Mouse (Mus musculus): ENCODE measurements around the gene Tnni3. TPM values are rescaled to one million over a fixed set of nuclear protein-coding genes. Genes with fewer than 3 reads are reported as not detected.

Tnni3 gene
- total RNA-seq, 2 experiments from 2014 or later = 0.41 TPM; not detected in 1

DNA sequence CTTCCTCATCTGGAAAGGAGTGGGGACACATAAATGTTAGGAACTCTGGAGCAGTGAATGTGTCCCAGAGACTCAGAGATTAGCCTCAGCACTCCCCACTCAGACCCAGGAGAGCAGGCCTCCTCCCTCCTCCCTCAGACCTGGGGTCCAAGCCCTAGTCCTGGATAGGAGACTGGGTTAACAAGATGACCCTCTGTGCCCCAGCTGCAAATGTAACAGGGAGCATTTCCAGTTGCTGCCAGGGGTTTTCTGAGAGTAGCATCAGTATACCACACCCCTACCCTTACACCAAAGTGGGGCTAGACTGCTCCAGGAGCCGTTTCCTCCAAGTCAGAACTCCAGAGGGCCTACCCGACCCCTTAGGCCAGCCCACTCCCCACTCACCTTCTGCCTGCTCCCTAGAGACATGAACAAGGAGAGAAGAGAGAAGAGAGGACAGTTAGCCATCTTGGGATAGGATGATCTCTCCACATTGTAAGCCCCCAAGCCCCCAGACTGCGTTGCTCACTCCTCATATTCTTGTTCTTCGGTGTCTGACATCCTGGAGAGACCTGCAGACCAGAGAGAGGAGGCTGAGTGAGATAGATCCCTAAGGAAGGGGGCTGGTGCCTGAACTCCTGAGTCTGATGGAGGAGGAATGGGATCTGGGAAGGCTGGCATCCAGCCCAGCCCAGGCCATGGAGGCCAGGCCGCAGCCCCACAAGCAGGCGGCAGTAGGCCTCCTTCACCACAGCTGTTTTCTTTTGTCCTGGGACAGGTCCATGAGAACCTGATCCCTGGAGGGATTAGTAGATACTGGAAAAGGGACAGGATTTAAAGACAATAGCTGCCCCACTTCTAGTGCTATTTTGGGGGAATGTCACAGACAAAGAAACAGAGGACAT lies 10.0 kb downstream of the Tnni3 start:
- intact Hi-C loops (cut with DNase I) = no loop called here
- no peak for DNase-seq
- Histone ChIP-seq H3K4me3 (peak overlapping the region; percentile 17), H3K27ac (peak overlapping the region; percentile 41; the same call in 1 of the 2 replicates)
- no peak for TF ChIP-seq CTCF (IDR thresholded peaks at IDR 0.05)

DNA sequence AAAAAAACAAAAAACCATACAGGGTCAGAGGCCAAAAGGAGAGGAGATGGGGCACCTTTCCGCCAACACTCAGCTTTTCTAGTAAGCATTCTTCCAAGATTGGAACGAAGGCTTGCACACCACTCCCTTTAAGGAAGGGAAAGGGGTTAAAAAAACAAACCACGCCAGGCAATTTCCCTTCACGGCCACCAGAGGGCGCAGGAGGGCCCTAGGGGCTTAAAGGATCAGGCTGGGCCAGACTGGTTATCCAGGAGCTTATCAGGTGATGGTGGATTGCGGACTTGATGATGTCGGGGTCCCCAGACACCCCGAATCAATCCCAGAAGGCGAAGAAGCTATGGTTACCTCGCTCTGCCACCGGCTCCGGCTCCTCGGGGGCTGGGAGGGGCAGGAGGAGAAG lies 10.8 kb downstream of the Tnni3 start:
- peak; percentile 93; the same call in 1 of the 2 replicates for TF ChIP-seq CTCF (IDR thresholded peaks at IDR 0.05)
- peak overlapping the region; percentile 41; the same call in 1 of the 2 replicates for H3K27ac ChIP-seq
- peak overlapping the region; percentile 17 for H3K4me3 ChIP-seq
- peak; percentile 61 for DNase-seq
- intact Hi-C loops (cut with DNase I) = no loop called here

DNA sequence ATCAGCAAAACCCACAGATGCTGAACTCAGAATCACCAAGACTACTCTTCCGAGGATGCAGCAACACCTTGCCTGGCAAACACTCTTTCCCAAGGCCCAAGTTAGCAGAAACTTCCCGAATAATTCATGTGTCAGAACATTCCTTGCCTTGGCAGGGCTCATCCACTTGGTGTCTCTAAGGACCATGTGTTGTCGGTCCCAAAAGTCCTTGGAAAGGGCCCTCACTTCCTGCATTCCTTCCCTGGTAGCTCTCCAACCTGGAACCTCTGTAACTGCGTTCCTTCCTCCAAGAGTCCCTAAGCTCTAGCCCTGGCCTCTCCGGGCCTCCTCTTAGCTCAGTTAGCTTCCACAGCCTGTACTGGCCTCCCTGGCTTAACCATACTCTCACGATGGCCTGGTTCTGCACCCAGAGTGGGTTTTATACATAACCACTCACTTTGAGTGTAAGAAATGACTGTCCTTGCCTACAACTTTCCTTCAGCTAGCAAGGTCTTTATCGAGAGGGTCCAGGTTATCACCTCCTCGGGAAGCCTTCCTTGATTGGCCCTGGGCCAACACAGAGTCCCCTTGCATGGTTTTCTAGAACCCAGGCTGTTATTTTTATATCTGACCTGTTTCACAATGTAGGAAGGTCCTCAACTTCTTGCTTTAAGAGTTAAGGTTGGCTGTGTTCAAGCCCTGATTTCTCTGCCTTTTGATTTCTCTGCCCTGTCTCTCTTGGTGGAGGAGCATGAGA lies 12.4 kb downstream of the Tnni3 start:
- H3K4me3 ChIP-seq = no peak overlapping the region
- no peak for TF ChIP-seq CTCF (IDR thresholded peaks at IDR 0.05)
- peak overlapping the region; percentile 50 for H3K27ac ChIP-seq
- DNase-seq = no peak
- intact Hi-C loops (cut with DNase I) = no loop called here

DNA sequence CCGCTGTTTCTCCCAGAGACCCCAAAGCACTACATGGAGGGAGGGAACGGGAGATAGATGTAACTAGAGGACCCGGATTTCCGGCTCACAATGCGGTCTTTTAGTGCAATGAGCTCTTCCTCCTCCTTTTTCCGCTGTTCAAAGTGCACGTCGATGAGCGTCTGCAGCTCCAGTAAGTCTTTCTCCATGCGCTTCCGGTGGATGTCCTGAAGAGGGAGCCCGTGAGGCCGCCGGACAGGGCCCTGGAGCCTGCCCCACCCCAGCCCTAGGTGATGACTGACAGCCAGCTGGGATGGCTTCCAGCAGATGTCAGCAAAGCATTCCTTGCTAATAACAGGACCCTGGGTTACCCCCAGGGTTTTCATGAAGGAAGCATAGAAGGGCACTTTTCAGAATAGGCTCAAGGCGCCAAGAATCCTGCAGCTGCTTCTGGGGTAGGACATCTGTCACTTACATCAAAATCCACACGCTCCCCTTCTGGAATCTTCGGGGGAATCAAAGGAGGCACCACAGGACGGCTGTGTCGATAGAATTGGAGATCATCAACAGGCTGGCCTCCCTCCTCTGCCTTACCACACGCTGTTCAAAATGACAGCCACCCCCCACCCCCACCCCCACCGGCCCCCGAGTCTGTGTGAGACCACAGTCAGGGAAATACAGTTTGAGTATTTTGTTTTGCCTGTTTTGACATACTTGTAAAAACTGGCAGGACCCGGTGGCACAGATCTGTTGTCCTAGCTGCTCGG lies 14.0 kb downstream of the Tnni3 start:
- intact Hi-C loops (cut with DNase I) = loop anchor here (10.0 kb wide), 1 partner anchor 1775 kb away; the partner anchor contains the start of gene Zfp667
- Histone ChIP-seq H3K27ac (peak overlapping the region; percentile 31; the same call in 1 of the 2 replicates), H3K4me3 (0 out of 2 replicates have a peak overlapping the region, but pooled peaks have one; percentile 23)
- DNase-seq = peak; percentile 81
- peak; percentile 93 for TF ChIP-seq CTCF (IDR thresholded peaks at IDR 0.05)

DNA sequence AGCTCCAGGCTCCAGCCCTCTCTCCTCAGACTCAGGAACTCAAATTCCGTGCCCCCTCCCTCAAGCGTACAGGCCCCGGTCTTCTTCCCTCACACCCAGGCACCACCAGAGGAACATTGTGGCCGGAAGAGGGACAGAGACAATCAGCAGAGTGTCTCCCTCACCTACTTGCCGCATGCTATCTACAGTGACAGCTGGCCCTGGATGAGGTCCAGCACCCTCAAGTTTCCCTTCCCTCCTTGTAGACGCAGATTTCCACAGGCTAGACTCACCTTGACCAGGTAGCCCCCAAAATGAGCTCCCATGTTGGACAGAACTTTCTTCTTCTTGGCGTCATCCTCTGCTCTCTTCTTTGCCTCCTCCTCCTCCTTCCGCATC lies 15.3 kb downstream of the Tnni3 start:
- DNase-seq = no peak
- TF ChIP-seq CTCF (IDR thresholded peaks at IDR 0.05) = no peak
- Histone ChIP-seq H3K4me3 (no peak overlapping the region), H3K27ac (no peak overlapping the region)
- intact Hi-C loops (cut with DNase I) = loop anchor here (10.0 kb wide), 1 partner anchor 1776 kb away; the partner anchor contains the start of gene Zfp667

DNA sequence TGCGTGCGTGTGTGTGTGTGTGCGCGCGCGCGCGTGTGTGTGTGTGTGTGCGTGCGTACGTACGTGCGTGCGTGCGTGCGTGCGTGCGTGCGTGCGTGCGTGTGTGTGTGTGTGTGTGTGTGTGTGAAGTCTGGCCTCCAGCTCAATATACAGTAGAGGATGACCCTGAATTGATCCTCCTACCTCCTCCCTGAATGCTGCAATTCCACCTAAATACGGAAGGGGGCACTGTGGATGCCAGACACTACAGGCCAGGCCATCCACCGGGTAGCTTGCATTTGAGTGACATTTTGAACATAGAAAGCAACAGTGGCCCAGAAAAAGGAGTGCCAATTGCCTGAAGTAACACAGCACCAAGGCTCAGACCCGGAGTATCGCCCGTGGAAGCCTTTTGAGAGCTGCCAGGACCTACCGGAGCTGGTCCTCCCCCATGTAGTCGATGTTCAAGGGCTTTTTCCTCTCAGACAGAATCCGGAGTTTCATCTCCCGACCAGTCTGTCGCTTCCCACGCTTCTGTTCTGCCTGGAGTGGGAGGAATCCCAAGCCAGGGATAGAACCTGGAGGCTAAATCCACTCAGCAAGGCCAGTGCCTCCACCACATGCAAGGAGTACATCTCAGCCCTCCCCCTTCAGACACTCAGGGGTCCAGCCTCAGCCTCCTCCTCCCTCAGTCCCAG lies 15.8 kb downstream of the Tnni3 start:
- no peak overlapping the region for H3K4me3 ChIP-seq
- TF ChIP-seq CTCF (IDR thresholded peaks at IDR 0.05) = peak; percentile 46
- no peak for DNase-seq
- intact Hi-C loops (cut with DNase I) = loop anchor here (10.0 kb wide), 1 partner anchor 1777 kb away; the partner anchor contains the start of gene Zfp667
- H3K27ac ChIP-seq = no peak overlapping the region

DNA sequence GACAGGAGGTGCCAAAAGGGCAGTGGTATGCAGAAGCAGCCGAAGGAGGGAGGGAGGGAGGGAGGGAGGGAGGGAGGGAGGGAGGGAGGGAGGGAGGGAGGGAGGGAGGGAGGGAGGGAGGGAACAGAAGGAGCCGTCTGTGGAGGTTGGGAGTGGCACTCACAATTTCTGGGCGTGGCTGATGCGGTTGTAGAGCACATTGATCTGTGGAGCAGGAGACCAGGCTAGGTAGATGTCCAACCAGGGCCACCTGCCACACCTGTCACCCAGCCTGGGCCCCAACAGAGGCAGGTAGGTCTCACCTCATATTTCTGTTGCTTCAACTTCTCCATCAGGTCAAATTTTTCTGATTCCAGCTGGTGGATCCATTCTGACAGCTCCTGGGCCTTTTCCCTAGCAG lies 16.8 kb downstream of the Tnni3 start:
- Histone ChIP-seq H3K27ac (no peak overlapping the region), H3K4me3 (no peak overlapping the region)
- intact Hi-C loops (cut with DNase I) = loop anchor here (10.0 kb wide), 1 partner anchor 1778 kb away; the partner anchor contains the start of gene Zfp667
- no peak for DNase-seq
- TF ChIP-seq CTCF (IDR thresholded peaks at IDR 0.05) = no peak

DNA sequence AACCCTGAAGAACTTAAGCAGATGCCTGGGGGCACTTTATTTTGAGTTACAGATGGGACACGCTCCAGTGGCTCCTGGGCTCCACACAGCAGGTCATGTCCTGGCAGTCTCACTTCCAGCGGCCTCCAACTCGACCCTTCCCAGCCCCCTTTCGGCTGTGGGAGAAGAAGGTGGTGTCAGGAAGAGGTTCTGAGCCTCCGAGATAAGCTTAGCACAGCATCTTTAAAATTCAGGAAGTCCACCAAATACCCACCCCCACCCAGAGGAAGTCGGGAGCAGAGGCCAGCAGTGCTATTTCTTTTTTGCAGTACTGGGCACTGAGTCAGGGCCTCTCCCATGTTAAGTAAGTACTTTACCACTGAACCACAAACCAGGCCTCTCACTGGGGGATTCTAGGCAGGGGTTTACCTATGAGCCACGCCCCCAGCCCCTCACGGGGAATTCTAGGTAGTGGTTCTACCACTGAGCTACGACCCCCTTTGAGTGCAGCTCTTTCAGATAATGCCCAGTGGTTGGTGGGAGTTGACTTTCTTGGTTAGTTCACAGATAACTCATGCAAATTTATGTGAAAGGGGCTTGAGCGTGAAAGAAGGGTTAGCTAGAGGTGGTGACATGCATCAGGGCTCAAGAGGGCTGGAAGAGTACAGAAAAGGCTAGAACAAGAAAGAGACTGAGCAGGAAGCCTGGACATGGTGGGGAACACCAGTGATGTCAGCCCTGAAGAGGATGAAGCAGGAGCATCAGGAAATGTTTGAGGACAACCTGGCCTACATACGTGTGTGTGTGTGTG lies 19.2 kb downstream of the Tnni3 start:
- Histone ChIP-seq H3K4me3 (no peak overlapping the region), H3K27ac (peak overlapping the region; percentile 58)
- no peak for TF ChIP-seq CTCF (IDR thresholded peaks at IDR 0.05)
- intact Hi-C loops (cut with DNase I) = loop anchor here (10.0 kb wide), 1 partner anchor 1780 kb away; the partner anchor contains the start of gene Zfp667
- no peak for DNase-seq

DNA sequence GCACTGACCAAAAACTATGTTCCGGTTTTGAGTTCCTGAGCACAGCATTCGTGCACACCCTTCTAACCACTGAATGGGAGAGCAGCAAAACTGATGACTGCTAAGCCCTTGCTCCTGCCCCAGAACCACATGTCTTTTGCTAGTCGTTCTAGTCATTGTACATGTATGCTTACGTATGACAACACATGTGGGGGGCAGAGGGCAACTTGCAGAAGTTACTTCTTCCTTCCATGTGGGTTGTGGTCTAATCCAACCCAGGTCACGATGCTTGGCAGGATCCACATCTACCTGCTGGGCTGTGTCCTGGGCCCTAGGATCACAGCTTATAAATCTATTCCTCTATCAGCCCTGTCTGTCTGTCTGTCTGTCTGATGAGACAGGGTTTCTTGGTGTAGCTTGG lies 20.2 kb downstream of the Tnni3 start:
- Histone ChIP-seq H3K4me3 (no peak overlapping the region), H3K27ac (peak overlapping the region; percentile 54; the same call in 1 of the 2 replicates)
- intact Hi-C loops (cut with DNase I) = loop anchor here (10.0 kb wide), 1 partner anchor 1781 kb away; the partner anchor contains the start of gene Zfp667
- no peak for TF ChIP-seq CTCF (IDR thresholded peaks at IDR 0.05)
- DNase-seq = no peak

DNA sequence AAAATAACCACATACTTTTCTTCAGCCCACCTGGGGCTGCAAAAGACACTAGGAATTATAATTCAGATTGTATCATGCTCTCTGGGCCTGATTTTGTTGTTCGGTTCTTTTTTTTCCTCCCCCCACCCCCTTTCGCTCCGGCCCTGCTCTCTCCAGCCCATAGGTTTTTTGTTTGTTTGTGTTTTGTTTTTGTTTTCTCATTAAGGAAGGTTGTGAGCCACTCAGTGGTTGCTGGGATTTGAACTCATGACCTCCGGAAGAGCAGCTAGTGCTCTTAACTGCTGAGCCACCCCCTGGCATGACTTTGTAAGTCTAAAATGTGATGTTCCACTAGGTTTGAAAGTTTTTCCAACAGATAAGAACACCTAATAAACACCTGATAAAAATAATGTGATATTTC lies 20.9 kb downstream of the Tnni3 start:
- intact Hi-C loops (cut with DNase I) = loop anchor here (10.0 kb wide), 1 partner anchor 1782 kb away; the partner anchor contains the start of gene Zfp667
- DNase-seq = no peak
- no peak for TF ChIP-seq CTCF (IDR thresholded peaks at IDR 0.05)
- Histone ChIP-seq H3K4me3 (peak overlapping the region; percentile 95; the same call in 1 of the 2 replicates), H3K27ac (0 out of 2 replicates have a peak overlapping the region, but pooled peaks have one; percentile 16)
